Mouse (Mus musculus) gastrocnemius, postnatal 36 days (tissue): Measurements from ENCODE around the gene Ntrk3. TPM values are rescaled to one million over a fixed set of nuclear protein-coding genes. Genes with fewer than 3 reads are reported as not detected.

Experiments
- DNase-seq, 2 experiments: peaks; one replicate each; pipeline ENCODE4 v3.0.0; 2022
- intact Hi-C: fragments of 180-260 bp; cut with DNase I; formaldehyde crosslinking; loops from one replicate; pipeline ENCODE4 v1.15.1; 2025
- total RNA-seq, 2 experiments: library from RNA; stranded (reverse); gene quantifications; 2 replicates each; pipeline ENCODE4 v1.2.3; 2021

The Ntrk3 gene
- total RNA-seq, 2 experiments from 2014 or later: 1.3 to 1.8 TPM

GRCm38 (mm10) chr7:78584499-78584898 is 153.3 kb downstream of the Ntrk3 start:
- no peak for DNase-seq
- intact Hi-C loops: no loop called here

- DNase-seq: no peak
- intact Hi-C loops: no loop called here
These were observed 154.1 kb downstream of the Ntrk3 start for GRCm38 (mm10) chr7:78583678-78584077.

GRCm38 (mm10) chr7:78581341-78581740 is 156.5 kb downstream of the Ntrk3 start:
- no peak for DNase-seq
- intact Hi-C loops: no loop called here

- DNase-seq: no peak
- intact Hi-C loops: loop anchor here (10.0 kb wide), 1 partner anchor 305 kb away; no protein-coding TSS in a partner anchor
These were observed 158.2 kb downstream of the Ntrk3 start for GRCm38 (mm10) chr7:78579461-78580234.

- intact Hi-C loops: loop anchor here (10.0 kb wide), 1 partner anchor 306 kb away; no protein-coding TSS in a partner anchor
- DNase-seq: no peak
These were observed 159.1 kb downstream of the Ntrk3 start for GRCm38 (mm10) chr7:78578461-78579359.

- no peak for DNase-seq
- intact Hi-C loops: loop anchor here (10.0 kb wide), 1 partner anchor 307 kb away; no protein-coding TSS in a partner anchor
These were observed 159.7 kb downstream of the Ntrk3 start for GRCm38 (mm10) chr7:78578111-78578460.

- intact Hi-C loops: loop anchor here (10.0 kb wide), 1 partner anchor 307 kb away; no protein-coding TSS in a partner anchor
- no peak for DNase-seq
These were observed 160.2 kb downstream of the Ntrk3 start for GRCm38 (mm10) chr7:78577462-78578110.

- DNase-seq: peak in 1 of 2 experiments; percentile 16
- intact Hi-C loops: loop anchor here (10.0 kb wide), 1 partner anchor 308 kb away; no protein-coding TSS in a partner anchor
These were observed 160.9 kb downstream of the Ntrk3 start for GRCm38 (mm10) chr7:78576706-78577461.

GRCm38 (mm10) chr7:78576169-78576568 is 161.6 kb downstream of the Ntrk3 start:
- intact Hi-C loops: loop anchor here (10.0 kb wide), 1 partner anchor 309 kb away; no protein-coding TSS in a partner anchor
- DNase-seq: no peak

GRCm38 (mm10) chr7:78575556-78575955 is 162.3 kb downstream of the Ntrk3 start:
- no peak for DNase-seq
- intact Hi-C loops: loop anchor here (10.0 kb wide), 1 partner anchor 309 kb away; no protein-coding TSS in a partner anchor

GRCm38 (mm10) chr7:78571196-78571595 is 166.6 kb downstream of the Ntrk3 start:
- DNase-seq: no peak
- intact Hi-C loops: loop anchor here (10.0 kb wide), 1 partner anchor 314 kb away; no protein-coding TSS in a partner anchor

GRCm38 (mm10) chr7:78569255-78569618 is 168.6 kb downstream of the Ntrk3 start:
- intact Hi-C loops: no loop called here
- no peak for DNase-seq

GRCm38 (mm10) chr7:78568411-78569254 is 169.2 kb downstream of the Ntrk3 start:
- peak; percentile 28 to 30 for DNase-seq
- intact Hi-C loops: no loop called here

- intact Hi-C loops: no loop called here
- DNase-seq: no peak
These were observed 171.2 kb downstream of the Ntrk3 start for GRCm38 (mm10) chr7:78566617-78567016.

- DNase-seq: no peak
- intact Hi-C loops: no loop called here
These were observed 172.4 kb downstream of the Ntrk3 start for GRCm38 (mm10) chr7:78565386-78565785.

- no peak for DNase-seq
These were observed 179.3 kb downstream of the Ntrk3 start for GRCm38 (mm10) chr7:78558503-78558902.

GRCm38 (mm10) chr7:78555532-78555931 is 182.3 kb downstream of the Ntrk3 start:
- intact Hi-C loops: no loop called here
- DNase-seq: no peak

More at GRCm38 (mm10) chr7:78558503-78558902, 179.3 kb downstream of the Ntrk3 start:
- intact Hi-C loops: no loop called here

GRCm38 (mm10) chr7:78549461-78549860 is 188.4 kb downstream of the Ntrk3 start:
- intact Hi-C loops: no loop called here
- no peak for DNase-seq

- no peak for DNase-seq
- intact Hi-C loops: no loop called here
These were observed 189.1 kb downstream of the Ntrk3 start for GRCm38 (mm10) chr7:78548721-78549120.
